Mouse (Mus musculus) bone marrow, adult 2 months (tissue): ENCODE results near the gene Hoxa7.

ENCODE experiments used
- CTCF ChIP-seq: fragments of 200-500 bp; IDR thresholded peaks from 2 replicates; pipeline ENCODE4 v1.5.1; 2011; ENCODE audit warnings: low read length, control low read depth; ENCODE audit not compliant: control insufficient read depth, insufficient read depth
- POLR2A ChIP-seq: fragments of 200-500 bp; IDR thresholded peaks from 2 replicates; pipeline ENCODE4 v1.6.1; 2011; ENCODE audit warnings: low read depth, mild to moderate bottlenecking, control low read depth, low read length, borderline replicate concordance; ENCODE audit not compliant: control insufficient read depth

DNA sequence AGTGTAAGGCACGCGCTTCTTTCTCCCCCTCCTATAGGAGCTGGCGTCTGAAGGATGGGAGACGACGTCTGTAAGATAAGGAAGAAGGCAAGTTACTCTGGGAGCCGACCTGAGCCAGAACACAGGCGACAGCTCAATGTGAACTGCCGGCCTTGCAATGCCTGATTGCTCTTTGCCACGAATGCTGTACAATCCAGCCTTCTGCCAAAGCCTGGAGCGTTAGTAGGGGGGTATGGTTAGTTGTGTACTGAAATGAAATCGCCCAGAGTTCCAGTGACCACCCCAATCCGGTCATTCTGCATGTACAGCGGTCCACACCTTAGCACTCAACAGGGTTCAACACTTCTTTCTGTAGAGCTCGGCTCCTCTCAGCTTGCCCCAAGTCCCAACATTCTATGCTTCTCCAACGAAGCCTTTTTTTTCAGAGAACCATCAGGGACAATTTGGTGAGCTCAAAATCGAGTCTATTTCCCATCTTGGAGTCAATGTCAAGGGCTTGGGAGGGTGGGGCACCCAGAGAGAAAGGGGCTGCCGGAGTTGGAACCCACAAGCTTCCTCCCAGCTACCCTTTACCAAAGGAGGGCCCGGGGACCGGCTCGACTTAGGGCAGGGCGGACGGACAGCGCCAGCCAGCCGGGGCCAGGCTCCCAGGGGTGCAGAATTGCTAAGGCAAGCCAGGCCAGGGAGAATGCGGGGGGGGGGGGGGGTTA is 37.6 kb upstream of the Hoxa7 start:
- no peak for TF ChIP-seq CTCF
- no peak for TF ChIP-seq POLR2A
